Mouse (Mus musculus) embryonic fibroblast, embryonic 13.5 days (primary cell): Measurements from ENCODE around the gene Gsg1l.

Experiments
- CTCF ChIP-seq: IDR thresholded peaks from 2 replicates; pipeline ENCODE4 v1.5.1; 2011; ENCODE audit warnings: mild to moderate bottlenecking, control low read depth, low read length, moderate library complexity, borderline replicate concordance; ENCODE audit not compliant: insufficient read depth
- POLR2A ChIP-seq: IDR thresholded peaks from 2 replicates; pipeline ENCODE4 v1.6.1; 2011; ENCODE audit warnings: low read depth, mild to moderate bottlenecking, control low read depth, low read length, moderate library complexity

GRCm38 (mm10) chr7:126099835-126100234, 17.6 kb upstream of the Gsg1l start:
- TF ChIP-seq CTCF (no peak), POLR2A (no peak)
